Mouse (Mus musculus): ENCODE measurements at regions not wholly inside any gene's neighbourhood (a gene's known extent, or its start where the extent isn't known, plus 50 kb on each side); places are given as distances from the start of the nearest gene placed in this dataset.

DNA sequence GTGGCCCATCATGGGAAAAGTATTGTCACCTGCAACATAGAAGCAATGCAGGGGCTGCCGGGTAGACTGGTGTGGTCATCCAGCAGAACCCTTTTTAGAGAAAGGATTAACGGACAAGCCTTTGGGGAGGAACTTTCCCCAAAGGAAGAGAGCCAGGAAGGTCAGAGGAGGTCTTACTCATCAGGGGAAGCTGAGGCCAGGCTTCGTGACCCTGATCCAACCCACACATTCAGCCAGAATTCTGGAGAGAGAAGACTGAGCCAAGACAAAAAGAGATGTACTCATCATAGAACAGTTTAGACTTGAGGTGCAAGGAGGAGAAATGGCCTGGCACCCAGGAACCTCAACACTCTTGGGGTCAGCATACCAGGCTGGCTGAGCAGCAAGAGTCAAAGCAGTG lies 67.9 kb upstream of the Sh3bp4 start:
- TF ChIP-seq POLR2A (IDR thresholded peaks at IDR 0.05; ENCODE audit: borderline replicate concordance, low read depth, low read length) (no peak), CTCF (IDR thresholded peaks at IDR 0.05; ENCODE audit: low read depth, low read length) (no peak)

All from bone marrow macrophage, adult 2 months (primary cell).